Mouse (Mus musculus): ENCODE measurements around the gene Spsb2. TPM values are rescaled to one million over a fixed set of nuclear protein-coding genes. Genes with fewer than 3 reads are reported as not detected.

Gene Spsb2
- 0.77 and 0.81 TPM in 2 replicates for polyA plus RNA-seq (2012)

- TF ChIP-seq GATA1 (IDR thresholded peaks at IDR 0.05; ENCODE audit: low read length) (no peak), TAL1 (IDR thresholded peaks at IDR 0.05; ENCODE audit: low read length) (no peak)
- Histone ChIP-seq H3K4me1 (ENCODE audit: control insufficient read depth) (peaks cover 73% of the 10 kb centered on the region), H3K36me3 (ENCODE audit: control insufficient read depth) (peaks cover 33% of the 10 kb centered on the region), H3K9me3 (ENCODE audit: control insufficient read depth, low read length) (no peaks in the 10 kb centered on the region), H3K27me3 (ENCODE audit: control insufficient read depth) (no peaks in the 10 kb centered on the region), H3K4me3 (replicated peaks) (peak within 1 kb of the TSS; percentile 72)
These were observed at the start of gene Spsb2 for GRCm38 (mm10) chr6:124808358-124809012. Spsb2 (plus strand) TSS chr6:124808661.

GRCm38 (mm10) chr6:124758849-124759232 is 49.6 kb upstream of the Spsb2 start:
- H3K4me3 ChIP-seq (replicated peaks), result no peak overlapping the region
- peaks cover 4% of the 10 kb centered on the region; the same call in 1 of the 2 replicates for H3K9me3 ChIP-seq (ENCODE audit: control insufficient read depth, low read length)
- H3K36me3 ChIP-seq (ENCODE audit: control insufficient read depth), result no peaks in the 10 kb centered on the region
- peaks cover 89% of the 10 kb centered on the region for H3K27me3 ChIP-seq (ENCODE audit: control insufficient read depth)
- peaks cover 8% of the 10 kb centered on the region for H3K4me1 ChIP-seq (ENCODE audit: control insufficient read depth)
- TF ChIP-seq TAL1 (IDR thresholded peaks at IDR 0.05; ENCODE audit: low read length), result no peak
- no peak for TF ChIP-seq GATA1 (IDR thresholded peaks at IDR 0.05; ENCODE audit: low read length)

GRCm38 (mm10) chr6:124759259-124759658 is 49.2 kb upstream of the Spsb2 start:
- Histone ChIP-seq H3K9me3 (ENCODE audit: control insufficient read depth, low read length) (peaks cover 4% of the 10 kb centered on the region; the same call in 1 of the 2 replicates), H3K4me1 (ENCODE audit: control insufficient read depth) (peaks cover 8% of the 10 kb centered on the region), H3K36me3 (ENCODE audit: control insufficient read depth) (no peaks in the 10 kb centered on the region), H3K27me3 (ENCODE audit: control insufficient read depth) (peaks cover 86% of the 10 kb centered on the region), H3K4me3 (replicated peaks) (no peak overlapping the region)
- TF ChIP-seq GATA1 (IDR thresholded peaks at IDR 0.05; ENCODE audit: low read length), result no peak
- no peak for TF ChIP-seq TAL1 (IDR thresholded peaks at IDR 0.05; ENCODE audit: low read length)

- peaks cover 72% of the 10 kb centered on the region for H3K27me3 ChIP-seq (ENCODE audit: control insufficient read depth)
- H3K9me3 ChIP-seq (ENCODE audit: control insufficient read depth, low read length), result peaks cover 3% of the 10 kb centered on the region; the same call in 1 of the 2 replicates
- H3K36me3 ChIP-seq (ENCODE audit: control insufficient read depth), result no peaks in the 10 kb centered on the region
- peaks cover 13% of the 10 kb centered on the region for H3K4me1 ChIP-seq (ENCODE audit: control insufficient read depth)
- no peak for TF ChIP-seq GATA1 (IDR thresholded peaks at IDR 0.05; ENCODE audit: low read length)
- no peak for TF ChIP-seq TAL1 (IDR thresholded peaks at IDR 0.05; ENCODE audit: low read length)
- no peak overlapping the region for H3K4me3 ChIP-seq (replicated peaks)
These were observed 42.5 kb upstream of the Spsb2 start for GRCm38 (mm10) chr6:124765951-124766350.

- TF ChIP-seq GATA1 (IDR thresholded peaks at IDR 0.05; ENCODE audit: low read length) (no peak), TAL1 (IDR thresholded peaks at IDR 0.05; ENCODE audit: low read length) (no peak)
- Histone ChIP-seq H3K4me1 (ENCODE audit: control insufficient read depth) (peaks cover 13% of the 10 kb centered on the region), H3K36me3 (ENCODE audit: control insufficient read depth) (no peaks in the 10 kb centered on the region), H3K27me3 (ENCODE audit: control insufficient read depth) (peaks cover 70% of the 10 kb centered on the region), H3K4me3 (replicated peaks) (no peak overlapping the region), H3K9me3 (ENCODE audit: control insufficient read depth, low read length) (peaks cover 3% of the 10 kb centered on the region; the same call in 1 of the 2 replicates)
These were observed 40.9 kb upstream of the Spsb2 start for GRCm38 (mm10) chr6:124767536-124767919.

GRCm38 (mm10) chr6:124767920-124768703 is 40.3 kb upstream of the Spsb2 start:
- Histone ChIP-seq H3K36me3 (ENCODE audit: control insufficient read depth) (no peaks in the 10 kb centered on the region), H3K9me3 (ENCODE audit: control insufficient read depth, low read length) (peaks cover 3% of the 10 kb centered on the region; the same call in 1 of the 2 replicates), H3K27me3 (ENCODE audit: control insufficient read depth) (peaks cover 67% of the 10 kb centered on the region), H3K4me3 (replicated peaks) (no peak overlapping the region), H3K4me1 (ENCODE audit: control insufficient read depth) (peaks cover 13% of the 10 kb centered on the region)
- no peak for TF ChIP-seq TAL1 (IDR thresholded peaks at IDR 0.05; ENCODE audit: low read length)
- no peak for TF ChIP-seq GATA1 (IDR thresholded peaks at IDR 0.05; ENCODE audit: low read length)

- no peak overlapping the region for H3K4me3 ChIP-seq (replicated peaks)
- peaks cover 3% of the 10 kb centered on the region; the same call in 1 of the 2 replicates for H3K9me3 ChIP-seq (ENCODE audit: control insufficient read depth, low read length)
- no peaks in the 10 kb centered on the region for H3K36me3 ChIP-seq (ENCODE audit: control insufficient read depth)
- TF ChIP-seq TAL1 (IDR thresholded peaks at IDR 0.05; ENCODE audit: low read length) (no peak), GATA1 (IDR thresholded peaks at IDR 0.05; ENCODE audit: low read length) (no peak)
- peaks cover 67% of the 10 kb centered on the region for H3K27me3 ChIP-seq (ENCODE audit: control insufficient read depth)
- peaks cover 13% of the 10 kb centered on the region for H3K4me1 ChIP-seq (ENCODE audit: control insufficient read depth)
These were observed 39.8 kb upstream of the Spsb2 start for GRCm38 (mm10) chr6:124768704-124769044.

GRCm38 (mm10) chr6:124769101-124769765 is 39.2 kb upstream of the Spsb2 start, which contains the start of gene Eno2:
Eno2 (minus strand) TSS chr6:124769673.
- H3K4me3 ChIP-seq (replicated peaks), result peak within 1 kb of the TSS; percentile 38
- peaks cover 13% of the 10 kb centered on the region for H3K4me1 ChIP-seq (ENCODE audit: control insufficient read depth)
- peaks cover 67% of the 10 kb centered on the region for H3K27me3 ChIP-seq (ENCODE audit: control insufficient read depth)
- no peaks in the 10 kb centered on the region for H3K36me3 ChIP-seq (ENCODE audit: control insufficient read depth)
- H3K9me3 ChIP-seq (ENCODE audit: control insufficient read depth, low read length), result peaks cover 3% of the 10 kb centered on the region; the same call in 1 of the 2 replicates
- TF ChIP-seq GATA1 (IDR thresholded peaks at IDR 0.05; ENCODE audit: low read length) (no peak), TAL1 (IDR thresholded peaks at IDR 0.05; ENCODE audit: low read length) (no peak)

GRCm38 (mm10) chr6:124770013-124770412 is 38.4 kb upstream of the Spsb2 start:
- Histone ChIP-seq H3K4me3 (replicated peaks) (no peak overlapping the region), H3K36me3 (ENCODE audit: control insufficient read depth) (no peaks in the 10 kb centered on the region), H3K9me3 (ENCODE audit: control insufficient read depth, low read length) (peaks cover 3% of the 10 kb centered on the region; the same call in 1 of the 2 replicates), H3K27me3 (ENCODE audit: control insufficient read depth) (peaks cover 68% of the 10 kb centered on the region), H3K4me1 (ENCODE audit: control insufficient read depth) (peaks cover 13% of the 10 kb centered on the region)
- TF ChIP-seq TAL1 (IDR thresholded peaks at IDR 0.05; ENCODE audit: low read length) (no peak), GATA1 (IDR thresholded peaks at IDR 0.05; ENCODE audit: low read length) (no peak)
